Mouse (Mus musculus): ENCODE results near the gene Gm2a.
"Not testable (repeated sequence)": the region's sequence is repeated elsewhere in the genome, so short reads cannot be mapped to it uniquely, and the experiment has no call there.

Gene Gm2a

GRCm38 (mm10) chr11:55098189-55098915, 437 bp downstream of the Gm2a start:
- no peak for DNase-seq

- no peak for DNase-seq
Measured at GRCm38 (mm10) chr11:55099019-55099771, 1.3 kb downstream of the Gm2a start.

GRCm38 (mm10) chr11:55099868-55100267, 2.0 kb downstream of the Gm2a start:
- DNase-seq, result no peak

GRCm38 (mm10) chr11:55102015-55102414, 4.1 kb downstream of the Gm2a start:
- DNase-seq, result no peak

- DNase-seq, result no peak
Measured at GRCm38 (mm10) chr11:55103229-55103628, 5.3 kb downstream of the Gm2a start.

GRCm38 (mm10) chr11:55105389-55105788, 7.5 kb downstream of the Gm2a start:
- DNase-seq, result no peak

GRCm38 (mm10) chr11:55106636-55107035, 8.7 kb downstream of the Gm2a start:
- DNase-seq, result no peak

GRCm38 (mm10) chr11:55109521-55110300, 11.8 kb downstream of the Gm2a start:
- no peak for DNase-seq

- DNase-seq, result peak; percentile 23
Measured at GRCm38 (mm10) chr11:55110566-55111169, 12.8 kb downstream of the Gm2a start.

- DNase-seq, result no peak
Measured at GRCm38 (mm10) chr11:55113209-55113860, 15.4 kb downstream of the Gm2a start.

GRCm38 (mm10) chr11:55113861-55114250, 15.9 kb downstream of the Gm2a start:
- not testable (repeated sequence) for DNase-seq

- no peak for DNase-seq
Measured at GRCm38 (mm10) chr11:55114291-55114690, 16.4 kb downstream of the Gm2a start.

GRCm38 (mm10) chr11:55116004-55116403, 18.1 kb downstream of the Gm2a start:
- DNase-seq, result no peak

- DNase-seq, result no peak
Measured at GRCm38 (mm10) chr11:55117031-55117430, 19.1 kb downstream of the Gm2a start.

- DNase-seq, result no peak
Measured at GRCm38 (mm10) chr11:55120279-55120678, 22.4 kb downstream of the Gm2a start.

- DNase-seq, result no peak
Measured at GRCm38 (mm10) chr11:55120821-55121271, 22.9 kb downstream of the Gm2a start.

- DNase-seq, result no peak
Measured at GRCm38 (mm10) chr11:55121430-55121829, 23.5 kb downstream of the Gm2a start.

GRCm38 (mm10) chr11:55126663-55127062, 28.7 kb downstream of the Gm2a start:
- DNase-seq, result no peak

GRCm38 (mm10) chr11:55127937-55128336, 30.0 kb downstream of the Gm2a start:
- DNase-seq, result no peak

GRCm38 (mm10) chr11:55128411-55128810, 30.5 kb downstream of the Gm2a start:
- DNase-seq, result no peak

GRCm38 (mm10) chr11:55131077-55131742, 33.3 kb downstream of the Gm2a start:
- no peak for DNase-seq

GRCm38 (mm10) chr11:55131946-55132345, 34.0 kb downstream of the Gm2a start:
- DNase-seq, result no peak

Data from right cerebral cortex, postnatal 14 days (tissue).